In genomic region chr13:17879061-17879460, GRCm38 (mm10) we compare ENCODE assay signal across 27 mouse cellular contexts.
DNase-seq lines count a peak whose midpoint lies in the region; ATAC-seq and TF ChIP-seq lines count a peak whose summit lies in the region.
"Had no signal": no experiment of that assay in that cellular context is flagged by ENCODE, and none has a peak within 500 bp of the region (broad histone marks: within the 10 kb centered on the region; RNA-seq: fewer than 3 reads in every experiment).

No protein-coding gene starts in this region.

- ATAC-seq in CD4-positive, CD25-positive, alpha-beta regulatory T cell, adult 4 months: no peak
- no peak for ATAC-seq in stomach, postnatal 0 days (ENCODE audit: low FRiP score, low TSS enrichment)
- ATAC-seq: liver, embryonic 12.5 days had no signal

- TF ChIP-seq CTCF in lung, adult 2 months (IDR thresholded peaks at IDR 0.05; ENCODE audit: insufficient read depth, low read length): no peak
- no peak for TF ChIP-seq CTCF in stomach, postnatal 0 days (IDR thresholded peaks at IDR 0.05; ENCODE audit: low read depth)

- no peak overlapping the region for H3K4me3 ChIP-seq in lung, adult 2 months (replicated peaks; ENCODE audit: extremely low read depth, low read depth, low read length)
- H3K4me3 ChIP-seq in stomach, postnatal 0 days (ENCODE audit: low read depth, low read length): no peak overlapping the region
- H3K4me3 ChIP-seq: embryonic facial prominence, embryonic 12.5 days; heart, adult 2 months; heart, embryonic 13.5 days; hindbrain, embryonic 13.5 days; limb, embryonic 12.5 days; liver, embryonic 12.5 days; midbrain, embryonic 10.5 days; neural tube, embryonic 15.5 days; stomach, embryonic 15.5 days had no signal

- TF ChIP-seq EP300 in stomach, postnatal 0 days (optimal IDR thresholded peaks at IDR 0.05): no peak

- peaks cover 6% of the 10 kb centered on the region for H3K4me1 ChIP-seq in lung, adult 2 months (ENCODE audit: control insufficient read depth, insufficient read depth, low read length)
- H3K4me1 ChIP-seq in stomach, postnatal 0 days (replicated peaks; ENCODE audit: control insufficient read depth, insufficient read depth): no peaks in the 10 kb centered on the region
- H3K4me1 ChIP-seq: embryonic facial prominence, embryonic 12.5 days; heart, embryonic 13.5 days; hindbrain, embryonic 13.5 days; limb, embryonic 12.5 days; liver, embryonic 12.5 days; midbrain, embryonic 10.5 days; neural tube, embryonic 15.5 days; stomach, embryonic 15.5 days had no signal

- no peak overlapping the region for H3K9ac ChIP-seq in stomach, postnatal 0 days (ENCODE audit: low read length)
- H3K9ac ChIP-seq: embryonic facial prominence, embryonic 12.5 days; forebrain, postnatal 0 days; heart, embryonic 13.5 days; hindbrain, embryonic 13.5 days; limb, embryonic 12.5 days; liver, embryonic 12.5 days; neural tube, embryonic 15.5 days; stomach, embryonic 15.5 days had no signal

- no peak overlapping the region for H3K4me2 ChIP-seq in stomach, postnatal 0 days (replicated peaks; ENCODE audit: low read depth)
- H3K4me2 ChIP-seq: embryonic facial prominence, embryonic 12.5 days; heart, embryonic 13.5 days; hindbrain, embryonic 13.5 days; limb, embryonic 12.5 days; liver, embryonic 12.5 days; neural tube, embryonic 15.5 days; stomach, embryonic 15.5 days had no signal

- H3K9me3 ChIP-seq in stomach, postnatal 0 days (ENCODE audit: control insufficient read depth, low read length): no peaks in the 10 kb centered on the region
- H3K9me3 ChIP-seq: hindbrain, embryonic 13.5 days; liver, embryonic 12.5 days; neural tube, embryonic 15.5 days; stomach, embryonic 15.5 days had no signal

- peak; percentile 2 for DNase-seq in CD4-positive, CD25-positive, alpha-beta regulatory T cell, adult 2 months (ENCODE audit: low read depth, low spot score)
- DNase-seq in kidney, postnatal 14 days: peak; percentile 9
- no peak for DNase-seq in kidney, postnatal 4 days
- peak; percentile 63 for DNase-seq in lung, postnatal 10 days
- DNase-seq in lung, adult 2 months: no peak
- DNase-seq in stomach, postnatal 0 days (ENCODE audit: low spot score): no peak
- DNase-seq: adrenal gland, adult 2 months; cerebellum, adult 18-20 months; cerebellum, postnatal 25 days; forebrain, postnatal 0 days; gastrocnemius, postnatal 36 days; heart, adult 2 months; heart, postnatal 36 days; kidney, adult 11 months; kidney, postnatal 25 days; layer of hippocampus, postnatal 36 days; thymus, adult 18-20 months; thymus, postnatal 36 days had no signal

- H3K27me3 ChIP-seq in stomach, postnatal 0 days (ENCODE audit: control insufficient read depth, insufficient read depth, low read length): no peaks in the 10 kb centered on the region
- H3K27me3 ChIP-seq: embryonic facial prominence, embryonic 12.5 days; heart, embryonic 13.5 days; hindbrain, embryonic 13.5 days; limb, embryonic 12.5 days; liver, embryonic 12.5 days; neural tube, embryonic 15.5 days; stomach, embryonic 15.5 days had no signal

- H3K36me3 ChIP-seq in stomach, postnatal 0 days (ENCODE audit: control insufficient read depth, insufficient read depth, low read length): no peaks in the 10 kb centered on the region

- no peak overlapping the region for H3K27ac ChIP-seq in stomach, postnatal 0 days (replicated peaks)
- H3K27ac ChIP-seq: embryonic facial prominence, embryonic 12.5 days; heart, adult 2 months; heart, embryonic 13.5 days; hindbrain, embryonic 13.5 days; limb, embryonic 12.5 days; liver, embryonic 12.5 days; midbrain, embryonic 10.5 days; neural tube, embryonic 15.5 days; stomach, embryonic 15.5 days had no signal

- no peak for TF ChIP-seq POLR2A in lung, adult 2 months (IDR thresholded peaks at IDR 0.05; ENCODE audit: borderline replicate concordance, extremely low read depth, low read depth, low read length)

Comparison
In these comparisons a context has a peak if more than half of its experiments do, and no peak if none do; other contexts are left out.
1. DNase-seq: peak in CD4-positive, CD25-positive, alpha-beta regulatory T cell, adult 2 months (single experiment), kidney, postnatal 14 days (single experiment) and lung, postnatal 10 days (single experiment); none in kidney, postnatal 4 days (0 of 2), lung, adult 2 months (single experiment) and stomach, postnatal 0 days (single experiment).